Mouse (Mus musculus) olfactory bulb, adult 2 months (tissue): ENCODE measurements around the gene Col4a2. TPM values are rescaled to one million over a fixed set of nuclear protein-coding genes. Genes with fewer than 3 reads are reported as not detected.
A peak's percentile ranks its signal among the peaks of the same experiment; 100 is the strongest.

Experiments used
- H3K27ac ChIP-seq: fragments of 200-500 bp; 2 replicates; pipeline ENCODE4 v1.5.1; 2012; ENCODE audit warnings: low read depth, low read length; ENCODE audit not compliant: insufficient read depth
- H3K4me1 ChIP-seq: fragments of 200-500 bp; 2 replicates; pipeline ENCODE4 v1.6.1; 2012; ENCODE audit warnings: low read length; ENCODE audit not compliant: control insufficient read depth, insufficient read depth
- H3K4me3 ChIP-seq: fragments of 200-500 bp; 2 replicates; pipeline ENCODE4 v1.5.1; 2012; ENCODE audit warnings: mild to moderate bottlenecking, low read depth, low read length, moderate library complexity; ENCODE audit not compliant: insufficient read depth
- CTCF ChIP-seq: fragments of 200-500 bp; IDR thresholded peaks from 2 replicates; pipeline ENCODE4 v1.5.1; 2012; ENCODE audit warnings: low read depth, mild to moderate bottlenecking, low read length, moderate library complexity; ENCODE audit not compliant: insufficient read depth
- POLR2A ChIP-seq: fragments of 200-500 bp; IDR thresholded peaks from 2 replicates; pipeline ENCODE4 v1.6.1; 2012; ENCODE audit warnings: mild to moderate bottlenecking, low read depth, low read length, moderate library complexity; ENCODE audit not compliant: insufficient read depth
- WGBS: fragments of 180-500 bp; shearing (Covaris S2); methylation state at CpG from one replicate; pipeline ENCODE4 v1.1.7; 2018; 5-methylcytosine and 5-hydroxymethylcytosine counted together
- polyA plus RNA-seq: library from polyadenylated mRNA; stranded (reverse); fragments of >200 nt; gene quantifications from 2 replicates; pipeline ENCODE4 v1.2.4, GENCODE M21; 2012; ENCODE audit warnings: low replicate concordance; ENCODE audit not compliant: missing spikeins, insufficient read depth, insufficient read length

Col4a2 gene
- polyA plus RNA-seq, 1 experiment = not detected

DNA sequence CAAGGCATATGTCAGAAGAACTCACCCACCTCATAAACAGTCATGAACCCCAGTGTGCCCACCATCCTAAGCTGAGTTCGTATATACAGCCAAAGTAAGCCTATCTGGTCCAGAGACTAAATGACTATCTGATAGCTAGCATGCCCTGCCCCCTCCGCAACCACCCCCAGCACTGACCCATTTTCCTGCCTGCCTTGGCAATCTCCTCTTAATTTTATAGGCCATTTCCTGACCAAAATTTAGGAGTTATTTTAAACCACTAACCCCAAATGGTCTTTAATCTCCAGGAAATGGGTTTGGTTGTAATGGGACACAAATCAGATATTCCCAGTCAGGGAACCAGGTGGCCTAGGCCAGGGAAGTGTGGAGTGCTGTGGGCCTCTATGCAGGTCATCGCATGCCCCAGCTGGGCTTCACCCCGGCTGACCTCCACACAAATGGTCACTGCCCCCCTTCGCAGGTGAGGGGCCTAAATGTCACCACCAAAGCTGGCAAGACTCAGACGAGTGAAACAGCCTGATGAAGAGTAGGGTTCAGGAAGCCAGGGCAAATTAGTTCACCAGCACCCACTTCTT lies 8.5 kb upstream of the Col4a2 start:
- TF ChIP-seq CTCF = no peak
- TF ChIP-seq POLR2A = no peak
- WGBS = 92% methylated on average over 6 of the region's 6 CpGs
- Histone ChIP-seq H3K4me1 (peaks cover 9% of the 10 kb centered on the region; the same call in 1 of the 2 replicates), H3K4me3 (no peak overlapping the region), H3K27ac (no peak overlapping the region)

DNA sequence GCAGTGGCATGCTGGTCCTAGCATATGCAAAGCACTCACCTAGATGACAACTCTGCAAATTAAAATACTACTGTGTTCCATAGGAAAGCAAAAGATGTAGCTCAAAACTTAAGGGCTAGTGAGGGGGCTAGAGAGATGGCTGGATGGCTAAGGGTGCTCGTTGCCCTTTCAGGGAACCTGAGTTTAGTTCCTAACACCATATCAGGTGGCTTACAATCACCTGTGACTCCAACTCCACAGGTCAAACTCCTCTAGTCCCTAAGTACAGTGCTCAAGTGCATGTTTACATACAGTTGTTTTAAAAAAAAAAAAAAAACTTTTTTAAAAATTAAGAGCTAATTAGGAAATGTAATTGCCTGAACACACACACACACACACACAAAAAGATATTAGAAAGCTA lies 7.1 kb upstream of the Col4a2 start:
- Histone ChIP-seq H3K27ac (no peak overlapping the region), H3K4me1 (peaks cover 4% of the 10 kb centered on the region; the same call in 1 of the 2 replicates), H3K4me3 (no peak overlapping the region)
- TF ChIP-seq CTCF = no peak
- TF ChIP-seq POLR2A = no peak
- WGBS = 100% methylated on average over 1 of the region's 1 CpGs

DNA sequence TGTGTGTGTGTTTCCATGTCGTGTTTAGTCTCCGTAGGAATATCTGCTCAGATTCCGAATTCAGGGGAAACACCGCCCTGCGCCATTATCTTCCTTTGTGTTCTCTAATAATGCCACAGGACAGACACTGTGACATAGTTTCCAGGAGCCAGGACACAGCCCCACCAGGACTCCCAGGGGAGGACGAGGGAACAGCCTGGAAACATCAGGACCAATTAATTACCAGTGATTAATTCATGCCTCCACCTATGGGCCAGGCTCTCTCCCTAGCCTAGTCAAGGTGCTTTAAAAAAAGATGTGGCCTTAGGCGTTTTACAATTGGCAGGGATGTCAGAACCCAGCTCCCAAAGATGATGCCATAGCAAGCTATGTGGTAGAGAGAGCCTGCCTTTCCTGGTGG lies 5.2 kb upstream of the Col4a2 start:
- Histone ChIP-seq H3K27ac (no peak overlapping the region), H3K4me3 (no peak overlapping the region), H3K4me1 (peaks cover 6% of the 10 kb centered on the region)
- no peak for TF ChIP-seq POLR2A
- TF ChIP-seq CTCF = no peak
- 83% methylated on average over 7 of the region's 7 CpGs for WGBS

DNA sequence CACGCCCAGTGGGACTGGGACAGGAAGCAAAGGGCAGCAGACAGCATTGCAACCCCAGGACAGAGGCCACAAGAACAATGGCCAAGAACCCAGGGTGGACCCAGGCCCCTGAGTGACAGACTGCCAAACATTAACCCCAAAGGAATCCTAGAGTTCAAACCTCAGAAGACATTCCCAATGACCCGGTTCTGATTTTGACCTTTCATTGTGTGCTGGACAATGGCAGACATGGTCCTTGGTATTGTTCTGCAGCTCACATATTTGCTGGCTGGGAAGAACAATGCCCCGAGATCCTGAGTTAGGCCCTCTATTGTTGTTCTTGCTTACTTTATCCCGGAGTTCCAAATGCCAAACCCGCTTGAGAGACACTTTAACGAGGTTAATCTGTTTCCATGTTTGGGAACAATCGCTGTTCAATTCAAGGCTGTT lies 4.0 kb upstream of the Col4a2 start:
- H3K4me3 ChIP-seq = no peak overlapping the region
- no peak overlapping the region for H3K27ac ChIP-seq
- TF ChIP-seq POLR2A (no peak), CTCF (no peak)
- 80% methylated on average over 7 of the region's 7 CpGs for WGBS
- H3K4me1 ChIP-seq = peaks cover 11% of the 10 kb centered on the region

DNA sequence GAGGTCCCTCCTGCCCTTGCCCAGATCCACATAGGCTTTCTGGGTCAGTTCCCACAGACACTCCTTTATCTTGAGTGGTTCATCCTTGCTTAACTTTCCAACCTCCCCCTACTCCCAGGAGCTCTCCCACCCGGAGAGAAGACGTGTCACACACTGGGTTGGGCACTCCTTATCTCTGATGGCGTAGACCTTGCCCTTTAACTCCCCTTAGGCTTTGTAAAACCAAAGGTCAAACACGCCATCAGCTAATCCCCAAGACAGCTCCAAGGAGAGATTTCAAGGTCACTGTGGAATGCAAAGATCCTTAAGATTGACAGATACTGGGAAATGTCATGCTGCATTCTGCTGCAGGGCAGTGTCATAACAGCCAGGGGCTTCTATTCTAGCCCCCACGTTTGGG lies 3.4 kb upstream of the Col4a2 start:
- no peak overlapping the region for H3K27ac ChIP-seq
- H3K4me1 ChIP-seq = peaks cover 16% of the 10 kb centered on the region
- no peak overlapping the region for H3K4me3 ChIP-seq
- WGBS = 82% methylated on average over 5 of the region's 5 CpGs
- TF ChIP-seq POLR2A (no peak), CTCF (no peak)

DNA sequence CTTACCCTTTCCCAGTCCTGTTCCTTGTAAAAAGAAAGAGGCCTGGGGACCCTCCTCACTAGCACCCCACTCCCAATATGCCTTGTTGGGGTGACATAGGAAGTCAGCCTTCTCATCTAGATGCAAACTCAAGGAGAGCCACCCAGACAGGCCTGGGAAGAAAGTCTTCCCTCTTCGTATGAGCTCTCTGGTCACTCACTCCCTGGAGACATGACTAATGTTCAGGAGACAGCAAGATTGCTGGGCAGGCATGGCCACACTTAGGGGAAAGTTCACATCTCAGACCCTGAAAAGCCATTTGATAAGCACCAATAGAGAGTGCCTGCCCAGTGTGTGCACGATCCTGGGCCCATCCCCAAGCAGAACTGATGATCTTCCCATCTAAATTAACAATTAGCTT lies 2.6 kb upstream of the Col4a2 start:
- Histone ChIP-seq H3K4me1 (peaks cover 20% of the 10 kb centered on the region), H3K27ac (no peak overlapping the region), H3K4me3 (no peak overlapping the region)
- WGBS = 85% methylated on average over 2 of the region's 2 CpGs
- TF ChIP-seq POLR2A (no peak), CTCF (no peak)

DNA sequence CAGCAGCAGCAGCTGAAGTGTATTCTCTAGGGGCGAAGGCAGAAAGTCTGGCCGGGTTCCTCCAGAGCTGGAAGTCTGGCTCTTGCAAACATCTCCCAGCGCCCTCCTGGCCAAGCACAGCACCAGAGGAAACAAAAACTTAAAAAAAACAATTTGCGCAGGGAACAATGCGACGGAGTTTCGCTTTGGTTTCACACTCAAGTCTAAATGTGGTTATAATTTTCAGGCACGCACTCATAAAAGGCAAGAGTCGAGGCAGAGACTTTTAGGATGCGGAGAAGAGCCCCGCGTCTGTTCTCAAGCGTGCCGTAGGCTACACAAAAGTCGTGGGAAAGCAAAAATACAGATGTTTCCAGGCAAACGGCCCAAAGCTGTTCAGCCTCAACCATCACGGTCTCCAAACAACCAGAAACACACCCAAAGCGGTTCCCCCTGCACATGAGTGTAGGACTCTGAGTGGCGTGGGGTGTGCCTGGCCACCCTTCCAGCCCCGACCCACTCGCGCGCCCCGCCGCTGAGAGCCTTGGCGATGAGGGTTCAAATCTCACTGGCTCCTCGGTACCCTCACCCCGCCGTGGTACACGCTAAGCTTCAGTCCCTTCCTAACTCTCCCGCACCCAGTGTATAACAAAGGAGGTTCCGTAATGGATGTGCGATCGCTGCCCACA lies 790 bp upstream of the Col4a2 start:
- Histone ChIP-seq H3K27ac (peak overlapping the region; percentile 34; the same call in 1 of the 2 replicates), H3K4me3 (peak overlapping the region; percentile 71), H3K4me1 (peaks cover 24% of the 10 kb centered on the region)
- TF ChIP-seq CTCF = no peak
- no peak for TF ChIP-seq POLR2A
- 8% methylated on average over 34 of the region's 34 CpGs for WGBS

DNA sequence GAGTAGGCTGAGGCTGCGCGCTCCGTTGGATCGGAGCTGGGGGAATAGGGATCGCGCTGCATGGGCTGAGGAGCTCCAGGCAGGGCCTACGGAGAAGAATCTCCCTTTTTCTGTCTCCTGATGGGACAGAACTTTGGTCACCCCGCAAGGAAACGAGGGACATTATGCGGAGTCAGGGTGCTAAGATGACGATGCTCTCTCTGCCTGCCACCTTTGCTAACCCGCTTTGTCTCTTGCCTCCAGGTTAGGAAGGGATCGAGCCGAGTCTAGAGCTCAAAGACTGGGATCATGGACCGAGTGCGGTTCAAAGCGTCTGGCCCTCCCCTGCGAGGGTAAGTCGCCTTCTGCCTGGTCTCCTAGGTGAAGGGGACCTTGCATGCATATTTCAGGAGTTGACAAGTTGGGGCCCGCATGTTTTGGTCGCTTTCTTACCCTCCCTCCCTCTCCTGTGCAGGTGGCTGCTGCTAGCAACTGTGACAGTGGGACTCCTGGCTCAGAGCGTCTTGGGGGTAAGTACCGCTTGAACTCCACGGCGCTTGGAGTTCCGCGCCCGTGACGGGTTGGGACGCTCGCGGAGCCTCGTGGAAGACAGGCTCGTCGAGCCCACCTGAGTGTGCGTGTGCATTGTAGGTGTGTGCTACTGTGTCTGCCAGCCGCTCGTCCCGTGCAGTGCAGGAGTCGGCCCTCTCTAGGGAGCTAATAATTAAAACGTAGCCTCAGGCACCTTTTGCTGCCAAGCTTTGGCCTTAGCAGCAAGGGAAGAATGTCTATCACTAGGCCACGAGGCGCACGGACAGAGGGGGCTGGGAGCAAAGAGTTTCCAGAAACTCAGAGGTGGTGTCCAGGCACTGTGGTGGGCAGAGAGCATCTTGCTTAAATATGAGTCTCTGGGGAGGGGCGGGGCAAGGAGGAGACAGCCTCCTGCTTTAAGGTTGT lies 839 bp downstream of the Col4a2 start:
- WGBS = 18% methylated on average over 45 of the region's 45 CpGs
- Histone ChIP-seq H3K27ac (peak overlapping the region; percentile 23; the same call in 1 of the 2 replicates), H3K4me1 (peaks cover 20% of the 10 kb centered on the region), H3K4me3 (peak overlapping the region; percentile 71)
- TF ChIP-seq POLR2A = no peak
- TF ChIP-seq CTCF = no peak

DNA sequence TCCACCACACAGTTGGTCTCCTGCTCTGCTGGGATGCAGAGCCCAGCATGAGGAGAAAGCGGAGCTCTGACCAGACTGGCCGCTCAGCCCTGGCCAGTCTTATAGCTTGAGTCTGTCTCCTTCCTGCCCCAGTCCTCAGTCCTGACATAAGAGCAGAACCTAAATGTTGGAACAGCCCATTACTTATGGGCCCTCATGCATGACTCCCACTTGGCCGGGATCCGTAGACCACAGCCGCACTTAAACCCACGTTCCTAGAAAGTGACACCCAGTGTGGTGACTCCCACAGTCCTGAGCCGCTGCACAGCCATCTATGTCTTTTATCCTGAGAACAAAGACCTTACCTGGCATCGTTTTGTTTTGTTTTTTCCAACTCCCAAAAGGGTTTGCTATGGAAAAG lies 2.0 kb downstream of the Col4a2 start:
- H3K27ac ChIP-seq = no peak overlapping the region
- peaks cover 20% of the 10 kb centered on the region for H3K4me1 ChIP-seq
- TF ChIP-seq CTCF = no peak
- no peak for TF ChIP-seq POLR2A
- no peak overlapping the region for H3K4me3 ChIP-seq
- WGBS = 93% methylated on average over 8 of the region's 8 CpGs
